Mouse (Mus musculus): Measurements from ENCODE around the gene Tfdp2. TPM values are rescaled to one million over a fixed set of nuclear protein-coding genes. Genes with fewer than 3 reads are reported as not detected.

Gene Tfdp2
- polyA plus RNA-seq, 1 experiment from 2014 or later = 68.4 TPM

GRCm38 (mm10) chr9:96365271-96365872 is 169.3 kb downstream of the Tfdp2 start:
- 73% methylated on average over 6 of the region's 6 CpGs for WGBS
- H3K4me1 ChIP-seq (replicated peaks) = peaks cover 27% of the 10 kb centered on the region
- 0 out of 2 replicates have a peak, but pooled peaks cover 2% of the 10 kb centered on the region for H3K36me3 ChIP-seq
- DNase-seq (ENCODE audit: low spot score) = no peak
- H3K27me3 ChIP-seq (ENCODE audit: insufficient read depth, poor library complexity, severe bottlenecking) = no peaks in the 10 kb centered on the region
- H3K4me3 ChIP-seq = no peak overlapping the region
- no peaks in the 10 kb centered on the region for H3K9me3 ChIP-seq
- no peak overlapping the region for H3K27ac ChIP-seq

- 0 out of 2 replicates have a peak, but pooled peaks cover 2% of the 10 kb centered on the region for H3K4me1 ChIP-seq (replicated peaks)
- WGBS = 63% methylated on average over 5 of the region's 5 CpGs
- H3K36me3 ChIP-seq = no peaks in the 10 kb centered on the region
- no peak for DNase-seq (ENCODE audit: low spot score)
- no peak overlapping the region for H3K27ac ChIP-seq
- no peak overlapping the region for H3K4me3 ChIP-seq
- H3K9me3 ChIP-seq = no peaks in the 10 kb centered on the region
- H3K27me3 ChIP-seq (ENCODE audit: insufficient read depth, poor library complexity, severe bottlenecking) = no peaks in the 10 kb centered on the region
Measured at GRCm38 (mm10) chr9:96369654-96370384, 173.7 kb downstream of the Tfdp2 start.

- H3K4me3 ChIP-seq = no peak overlapping the region
- DNase-seq (ENCODE audit: low spot score) = no peak
- 88% methylated on average over 5 of the region's 5 CpGs for WGBS
- no peaks in the 10 kb centered on the region for H3K9me3 ChIP-seq
- H3K27me3 ChIP-seq (ENCODE audit: insufficient read depth, poor library complexity, severe bottlenecking) = no peaks in the 10 kb centered on the region
- H3K4me1 ChIP-seq (replicated peaks) = no peaks in the 10 kb centered on the region
- H3K36me3 ChIP-seq = no peaks in the 10 kb centered on the region
- no peak overlapping the region for H3K27ac ChIP-seq
Measured at GRCm38 (mm10) chr9:96371075-96371474, 175.0 kb downstream of the Tfdp2 start.

Other genes starting within 250 kb of the Tfdp2 start
- gene Xrn1, start 241.5 kb upstream of the Tfdp2 start, polyA plus RNA-seq (2016; fragmentation: Nextera tagmentation; extraction: Ambion mirVana) = 17.1 and 17.9 TPM in 2 replicates
- gene Gk5, start 76.9 kb upstream of the Tfdp2 start, polyA plus RNA-seq (2016; fragmentation: Nextera tagmentation; extraction: Ambion mirVana) = 2.1 and 3.2 TPM in 2 replicates
- gene Atp1b3, start 168.2 kb downstream of the Tfdp2 start, polyA plus RNA-seq (2016; fragmentation: Nextera tagmentation; extraction: Ambion mirVana) = 162 and 177 TPM in 2 replicates